Comparison of ENCODE assay signal across 8 mouse cellular contexts in genomic region chr15:83224136-83224766, GRCm38 (mm10). TPM values are rescaled to one million over a fixed set of nuclear protein-coding genes. Genes with fewer than 3 reads are reported as not detected.
DNase-seq lines count a peak whose midpoint lies in the region; ATAC-seq and TF ChIP-seq lines count a peak whose summit lies in the region.

No protein-coding gene starts in this region.

- no peaks in the 10 kb centered on the region for H3K9me3 ChIP-seq in lung, embryonic 14.5 days (ENCODE audit: low read depth, low read length)
- H3K9me3 ChIP-seq in embryonic facial prominence, embryonic 10.5 days = no peaks in the 10 kb centered on the region
- H3K9me3 ChIP-seq in midbrain, embryonic 13.5 days = no peaks in the 10 kb centered on the region

- H3K4me3 ChIP-seq in lung, embryonic 14.5 days (ENCODE audit: low read depth, low read length) = no peak overlapping the region
- H3K4me3 ChIP-seq in embryonic facial prominence, embryonic 10.5 days = peak overlapping the region; percentile 25; the same call in 1 of the 2 replicates
- no peak overlapping the region for H3K4me3 ChIP-seq in layer of hippocampus, adult 2 months
- H3K4me3 ChIP-seq in midbrain, embryonic 13.5 days (replicated peaks) = no peak overlapping the region

- 36% methylated on average over 9 of the region's 9 CpGs for WGBS in lung, embryonic 14.5 days
- whole genome bisulfite sequencing in embryonic facial prominence, embryonic 10.5 days = 57% methylated on average over 9 of the region's 9 CpGs
- WGBS in midbrain, embryonic 13.5 days = 57% methylated on average over 9 of the region's 9 CpGs

- peaks cover 20% of the 10 kb centered on the region for H3K4me1 ChIP-seq in lung, embryonic 14.5 days (ENCODE audit: insufficient read depth)
- peaks cover 28% of the 10 kb centered on the region for H3K4me1 ChIP-seq in embryonic facial prominence, embryonic 10.5 days
- peaks cover 19% of the 10 kb centered on the region for H3K4me1 ChIP-seq in midbrain, embryonic 13.5 days (replicated peaks)

- ATAC-seq in lung, embryonic 14.5 days (ENCODE audit: insufficient read depth) = peak; percentile 14; the same call in 1 of the 2 replicates
- ATAC-seq in midbrain, embryonic 13.5 days = no peak

- H3K27ac ChIP-seq in lung, embryonic 14.5 days (ENCODE audit: low read depth) = peak overlapping the region; percentile 97
- peak overlapping the region; percentile 83 for H3K27ac ChIP-seq in embryonic facial prominence, embryonic 10.5 days (replicated peaks)
- H3K27ac ChIP-seq in layer of hippocampus, adult 2 months = peak overlapping the region; percentile 65; the same call in 1 of the 2 replicates
- H3K27ac ChIP-seq in midbrain, embryonic 13.5 days = 0 out of 2 replicates have a peak overlapping the region, but pooled peaks have one; percentile 22

- intact Hi-C loops in heart, postnatal 10 days (cut with DNase I) = no loop called here

- TF ChIP-seq CTCF in lung, embryonic 14.5 days (IDR thresholded peaks at IDR 0.05; ENCODE audit: low read depth) = no peak
- TF ChIP-seq CTCF in layer of hippocampus, adult 2 months (conservative IDR thresholded peaks at IDR 0.05) = no peak

- peak overlapping the region; percentile 6; the same call in 1 of the 2 replicates for H3K9ac ChIP-seq in lung, embryonic 14.5 days
- H3K9ac ChIP-seq in midbrain, embryonic 13.5 days (replicated peaks) = no peak overlapping the region

- no peaks in the 10 kb centered on the region for H3K27me3 ChIP-seq in lung, embryonic 14.5 days (ENCODE audit: insufficient read depth, low read length)
- H3K27me3 ChIP-seq in embryonic facial prominence, embryonic 10.5 days (replicated peaks; ENCODE audit: low read depth, poor library complexity, severe bottlenecking) = no peaks in the 10 kb centered on the region
- H3K27me3 ChIP-seq in midbrain, embryonic 13.5 days = no peaks in the 10 kb centered on the region

- DNase-seq in lung, embryonic 14.5 days = peak; percentile 74
- no peak for DNase-seq in lung, postnatal 25 days (ENCODE audit: low spot score)
- DNase-seq in embryonic facial prominence, embryonic 10.5 days (ENCODE audit: low spot score) = peak; percentile 20
- peak; percentile 72 to 73 for DNase-seq in heart, postnatal 10 days
- DNase-seq in layer of hippocampus, adult 2 months (ENCODE audit: low spot score in 2 of 2) = peak in 1 of 2 experiments; percentile 17
- no peak for DNase-seq in thymus, postnatal 36 days
- DNase-seq in spleen, postnatal 14 days (ENCODE audit: low spot score in 2 of 2) = no peak

- H3K4me2 ChIP-seq in lung, embryonic 14.5 days = peak overlapping the region; percentile 39; the same call in 1 of the 2 replicates
- H3K4me2 ChIP-seq in midbrain, embryonic 13.5 days (replicated peaks) = no peak overlapping the region

- H3K36me3 ChIP-seq in lung, embryonic 14.5 days (ENCODE audit: insufficient read depth) = no peaks in the 10 kb centered on the region
- no peaks in the 10 kb centered on the region for H3K36me3 ChIP-seq in embryonic facial prominence, embryonic 10.5 days (replicated peaks)
- no peaks in the 10 kb centered on the region for H3K36me3 ChIP-seq in midbrain, embryonic 13.5 days

RNA-seq across cellular contexts. Expression of gene A4galt, which starts 27.3 kb away (rescaled TPM):
- polyA plus RNA-seq in lung, embryonic 14.5 days (2014; fragmentation: Nextera tagmentation; extraction: Ambion mirVana) = 2.4 TPM in 2 replicates
- 0.34 and 0.77 TPM in 2 replicates for polyA plus RNA-seq in embryonic facial prominence, embryonic 10.5 days (2016; fragmentation: Nextera tagmentation; extraction: Ambion mirVana)
- total RNA-seq in heart, postnatal 10 days (2021) = 1 to 10 TPM; 5.3 to 7.5 TPM
- 1 to 10 TPM; 3.2 to 3.6 TPM for total RNA-seq in layer of hippocampus, adult 2 months (2021)
- polyA plus RNA-seq in midbrain, embryonic 13.5 days (2015; fragmentation: Nextera tagmentation; extraction: Ambion mirVana) = 1.9 and 2.4 TPM in 2 replicates

RNA-seq across cellular contexts. Expression of gene Cyb5r3, which starts 51.9 kb away (rescaled TPM):
- 161 and 164 TPM in 2 replicates for polyA plus RNA-seq in lung, embryonic 14.5 days (2014; fragmentation: Nextera tagmentation; extraction: Ambion mirVana)
- polyA plus RNA-seq in embryonic facial prominence, embryonic 10.5 days (2016; fragmentation: Nextera tagmentation; extraction: Ambion mirVana) = 194 and 204 TPM in 2 replicates
- 100 to 1,000 TPM; 133 to 136 TPM for total RNA-seq in heart, postnatal 10 days (2021)
- total RNA-seq in layer of hippocampus, adult 2 months (2021) = 10 to 100 TPM; 63.7 to 65.6 TPM
- polyA plus RNA-seq in midbrain, embryonic 13.5 days (2015; fragmentation: Nextera tagmentation; extraction: Ambion mirVana) = 123 and 133 TPM in 2 replicates

Comparison
In these comparisons a context has a peak if more than half of its experiments do, and no peak if none do; other contexts are left out.
1. DNase-seq: peak in lung, embryonic 14.5 days (single experiment), embryonic facial prominence, embryonic 10.5 days (single experiment) and heart, postnatal 10 days (2 of 2); none in lung, postnatal 25 days (single experiment), thymus, postnatal 36 days (0 of 2) and spleen, postnatal 14 days (0 of 2).
2. H3K27ac ChIP-seq: peak in every context shown above with its lines; median percentile 97 in lung, embryonic 14.5 days; 83 in embryonic facial prominence, embryonic 10.5 days; 65 in layer of hippocampus, adult 2 months; 22 in midbrain, embryonic 13.5 days.